Mouse (Mus musculus) liver, embryonic 16.5 days (tissue): ENCODE results near the gene Khdc1c. TPM values are rescaled to one million over a fixed set of nuclear protein-coding genes. Genes with fewer than 3 reads are reported as not detected.
"Not testable (repeated sequence)": the region's sequence is repeated elsewhere in the genome, so short reads cannot be mapped to it uniquely, and the experiment has no call there.

ENCODE experiments used
- ATAC-seq: fragments of 200-750 bp; cut with Nextera tagmentation; 2 replicates; pipeline ENCODE4 v1.8.0; 2017; ENCODE audit warnings: low read depth, mild to moderate bottlenecking, moderate number of reproducible peaks, moderate library complexity
- H3K27ac ChIP-seq: fragments of 300-500 bp; sonication (generic); 2 replicates; pipeline ENCODE4 v1.5.1; 2014; ENCODE audit warnings: mild to moderate bottlenecking, low read length
- H3K27me3 ChIP-seq: fragments of 300-500 bp; sonication (generic); 2 replicates; pipeline ENCODE4 v1.6.1; 2014; ENCODE audit warnings: low read depth, low read length, mixed read lengths; ENCODE audit not compliant: control insufficient read depth, insufficient read depth
- H3K36me3 ChIP-seq: fragments of 300-500 bp; sonication (generic); 2 replicates; pipeline ENCODE4 v1.6.1; 2014; ENCODE audit warnings: mild to moderate bottlenecking; ENCODE audit not compliant: control insufficient read depth, insufficient read depth
- H3K4me1 ChIP-seq: fragments of 300-500 bp; sonication (generic); 2 replicates; pipeline ENCODE4 v1.6.1; 2014; ENCODE audit warnings: low read depth, low read length, mixed read lengths; ENCODE audit not compliant: control insufficient read depth
- H3K4me2 ChIP-seq: fragments of 300-500 bp; sonication (generic); 2 replicates; pipeline ENCODE4 v1.6.1; 2014; ENCODE audit warnings: low read depth, low read length, mixed read lengths
- H3K4me3 ChIP-seq: fragments of 300-500 bp; sonication (generic); 2 replicates; pipeline ENCODE4 v1.5.1; 2014; ENCODE audit warnings: low read depth, mild to moderate bottlenecking, low read length
- H3K9ac ChIP-seq: fragments of 300-500 bp; sonication (generic); 2 replicates; pipeline ENCODE4 v1.6.1; 2014; ENCODE audit warnings: low read depth, low read length
- H3K9me3 ChIP-seq: fragments of 300-500 bp; sonication (generic); replicated peaks from 2 replicates; pipeline ENCODE4 v1.6.1; 2016; ENCODE audit warnings: low read length; ENCODE audit not compliant: control insufficient read depth
- WGBS: fragments of 180-500 bp; shearing (Covaris S2); extraction: QIAGEN DNeasy Blood & Tissue Kit; methylation state at CpG from one replicate; pipeline ENCODE4 v1.1.7; 2014; ENCODE audit not compliant: insufficient replicate concordance; 5-methylcytosine and 5-hydroxymethylcytosine counted together
- polyA plus RNA-seq: library from polyadenylated mRNA; unstranded; fragments of >200 nt; fragmentation: Nextera tagmentation; extraction: Ambion mirVana; gene quantifications from 2 replicates; pipeline ENCODE4 v1.2.1, GENCODE M21; 2015

The Khdc1c gene
- polyA plus RNA-seq, 1 experiment from 2014 or later: not detected

DNA sequence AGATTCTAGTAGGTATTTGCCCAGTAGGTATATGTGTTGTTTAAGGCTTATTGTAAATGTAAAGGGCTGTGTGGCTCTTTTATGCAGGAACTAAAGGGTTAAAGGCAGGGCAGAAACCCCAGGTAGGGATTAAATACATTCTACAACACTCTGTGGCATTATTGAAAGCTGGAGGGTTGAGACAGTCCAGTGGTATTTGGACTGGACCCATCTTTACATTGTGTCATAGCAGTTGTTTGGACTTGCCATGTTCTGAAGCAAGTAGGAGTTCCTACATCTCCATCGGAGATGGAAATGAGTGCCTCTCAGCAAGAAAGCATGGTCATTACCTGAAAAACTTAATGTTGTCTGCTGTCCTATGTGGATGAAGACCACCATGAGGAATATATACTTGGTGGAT lies 27.4 kb upstream of the Khdc1c start:
- Histone ChIP-seq H3K4me1 (no peaks in the 10 kb centered on the region), H3K9me3 (no peaks in the 10 kb centered on the region), H3K4me3 (no peak overlapping the region), H3K9ac (no peak overlapping the region), H3K4me2 (no peak overlapping the region), H3K36me3 (no peaks in the 10 kb centered on the region), H3K27ac (no peak overlapping the region), H3K27me3 (no peaks in the 10 kb centered on the region)
- WGBS: 83% methylated on average over 1 of the region's 1 CpGs
- no peak for ATAC-seq

DNA sequence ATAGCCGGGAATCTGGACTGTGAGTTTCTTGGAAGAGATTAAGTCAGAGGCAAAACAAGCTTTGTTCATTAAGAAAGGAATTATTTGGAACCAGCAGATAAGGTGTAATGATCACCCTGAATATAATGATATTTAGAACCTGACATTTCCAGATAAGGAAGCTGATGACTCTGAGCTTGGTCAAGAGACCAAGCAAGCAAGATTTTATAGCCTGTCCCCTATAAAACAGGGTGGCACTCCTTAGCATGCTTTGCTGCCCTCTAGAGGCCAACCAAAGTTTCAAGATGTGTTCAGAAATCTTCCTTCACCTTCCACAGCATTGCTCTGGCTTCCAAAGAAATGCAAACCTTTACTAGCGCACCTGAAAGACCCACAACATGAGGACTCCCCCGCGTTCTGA lies 23.9 kb upstream of the Khdc1c start:
- no peaks in the 10 kb centered on the region for H3K9me3 ChIP-seq
- H3K9ac ChIP-seq: no peak overlapping the region
- H3K4me3 ChIP-seq: no peak overlapping the region
- no peaks in the 10 kb centered on the region for H3K36me3 ChIP-seq
- no peak overlapping the region for H3K4me2 ChIP-seq
- 32% methylated on average over 4 of the region's 4 CpGs for WGBS
- no peak overlapping the region for H3K27ac ChIP-seq
- H3K27me3 ChIP-seq: no peaks in the 10 kb centered on the region
- no peaks in the 10 kb centered on the region for H3K4me1 ChIP-seq
- ATAC-seq: no peak

DNA sequence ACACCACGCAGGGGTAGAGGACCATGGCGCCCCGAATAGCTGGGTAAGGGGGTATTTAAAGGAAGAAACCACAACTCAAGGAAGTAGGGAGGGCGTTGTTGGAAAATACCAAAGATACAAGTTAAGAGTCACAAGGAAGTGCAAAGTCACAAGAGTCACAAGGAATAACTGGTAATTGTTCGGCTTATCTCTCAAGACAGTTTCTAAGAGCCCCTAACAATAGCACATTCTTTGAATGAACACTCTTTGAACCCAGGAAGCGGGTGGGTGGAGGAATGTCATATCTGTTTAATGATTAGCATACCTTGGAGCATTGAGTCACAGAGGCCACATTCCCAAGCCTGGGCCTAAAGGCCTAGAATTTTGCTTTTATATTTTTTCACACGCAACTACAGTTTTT lies 23.4 kb upstream of the Khdc1c start:
- H3K4me3 ChIP-seq, H3K9ac ChIP-seq: not testable (repeated sequence)
- WGBS: 62% methylated on average over 7 of the region's 7 CpGs

DNA sequence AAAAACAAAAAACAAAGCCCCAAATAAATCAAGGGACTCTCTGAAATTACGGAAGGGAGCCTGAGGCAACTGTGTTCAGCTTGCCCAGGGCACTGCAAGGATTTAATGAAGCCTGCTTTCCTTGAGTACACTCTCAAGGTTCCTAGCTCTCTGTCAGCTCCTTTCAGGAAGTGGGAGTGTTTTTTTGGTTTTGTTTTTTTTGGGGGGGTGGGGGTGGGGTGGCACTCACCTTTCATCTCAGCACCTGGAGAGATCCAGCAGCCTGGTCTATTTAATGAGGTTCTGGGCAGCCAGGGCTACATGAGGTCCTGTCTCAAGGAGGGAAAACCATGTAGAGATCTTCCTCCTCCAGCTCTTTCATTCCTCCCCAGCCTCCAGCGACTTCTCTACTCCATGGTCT lies 18.8 kb upstream of the Khdc1c start, which contains the start of gene Khdc1a:
Khdc1a (plus strand) TSS at position 301 of the 400 bp plus-strand sequence.
- ATAC-seq: no peak
- WGBS: 62% methylated on average over 2 of the region's 2 CpGs
- Histone ChIP-seq H3K4me1 (no peaks in the 10 kb centered on the region), H3K9me3 (no peaks in the 10 kb centered on the region), H3K27me3 (no peaks in the 10 kb centered on the region), H3K4me2 (no peak within 1 kb of the TSS), H3K36me3 (no peaks in the 10 kb centered on the region), H3K27ac (no peak within 1 kb of the TSS), H3K4me3 (no peak within 1 kb of the TSS), H3K9ac (no peak within 1 kb of the TSS)

More for the DNA sequence above, 23.4 kb upstream of the Khdc1c start:
- H3K9me3 ChIP-seq, H3K4me1 ChIP-seq, H3K36me3 ChIP-seq, H3K27ac ChIP-seq, H3K4me2 ChIP-seq, ATAC-seq, H3K27me3 ChIP-seq: not testable (repeated sequence)

DNA sequence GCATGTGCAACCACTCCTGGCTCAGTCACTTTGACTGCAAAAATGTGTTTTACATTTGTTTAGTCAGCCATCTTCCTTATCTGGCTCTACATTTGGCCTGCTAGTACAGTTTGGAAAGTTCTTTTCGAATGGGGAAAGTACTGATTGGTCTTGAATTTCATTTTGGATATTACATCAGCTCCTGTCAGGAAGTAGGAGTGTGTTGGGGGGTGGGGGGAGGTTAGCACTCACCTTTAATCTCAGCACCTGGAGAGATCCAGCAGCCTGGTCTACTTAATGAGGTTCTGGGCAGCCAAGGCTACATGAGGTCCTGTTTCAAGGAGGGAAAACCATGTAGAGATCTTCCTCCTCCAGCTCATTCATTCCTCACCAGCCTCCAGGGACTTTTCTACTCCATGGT lies 15.1 kb downstream of the Khdc1c start, which contains the start of gene Khdc1b:
Khdc1b (plus strand) TSS at position 301 of the 400 bp plus-strand sequence.
- no peak for ATAC-seq
- 49% methylated on average over 1 of the region's 1 CpGs for WGBS
- Histone ChIP-seq H3K27ac (no peak within 1 kb of the TSS), H3K9me3 (no peaks in the 10 kb centered on the region), H3K27me3 (no peaks in the 10 kb centered on the region), H3K36me3 (no peaks in the 10 kb centered on the region), H3K4me3 (no peak within 1 kb of the TSS), H3K9ac (no peak within 1 kb of the TSS), H3K4me1 (no peaks in the 10 kb centered on the region), H3K4me2 (no peak within 1 kb of the TSS)

DNA sequence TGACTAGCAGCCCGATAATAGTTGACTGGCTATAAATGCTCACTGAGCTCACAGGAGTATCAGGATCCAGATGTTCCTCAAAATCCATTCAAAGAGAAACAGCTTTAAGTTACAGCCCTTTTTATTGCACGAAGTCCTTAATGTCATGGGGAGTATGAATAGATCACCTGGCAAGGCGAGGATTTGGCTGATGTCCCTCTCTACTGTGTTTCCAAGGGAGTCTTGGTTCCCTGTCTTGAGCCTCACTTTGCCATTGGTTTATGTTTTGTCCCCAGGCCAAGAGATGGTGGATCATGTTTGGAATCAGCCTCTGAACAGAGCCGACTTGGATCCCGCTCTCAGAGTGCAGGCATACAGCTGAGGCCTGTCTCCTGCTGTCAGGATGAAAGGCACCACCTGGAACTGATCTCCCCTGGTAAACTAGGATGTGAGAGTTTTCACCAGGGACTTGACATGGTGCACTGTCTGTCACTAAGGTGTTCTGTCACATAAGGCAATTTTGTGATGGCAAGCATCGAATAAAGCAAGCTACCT lies 23.1 kb downstream of the Khdc1c start:
- no peak overlapping the region for H3K27ac ChIP-seq
- H3K27me3 ChIP-seq: no peaks in the 10 kb centered on the region
- H3K36me3 ChIP-seq: no peaks in the 10 kb centered on the region
- H3K9me3 ChIP-seq: no peaks in the 10 kb centered on the region
- no peak overlapping the region for H3K4me2 ChIP-seq
- H3K4me3 ChIP-seq: no peak overlapping the region
- WGBS: 58% methylated on average over 6 of the region's 6 CpGs
- H3K9ac ChIP-seq: no peak overlapping the region
- no peaks in the 10 kb centered on the region for H3K4me1 ChIP-seq
- no peak for ATAC-seq

DNA sequence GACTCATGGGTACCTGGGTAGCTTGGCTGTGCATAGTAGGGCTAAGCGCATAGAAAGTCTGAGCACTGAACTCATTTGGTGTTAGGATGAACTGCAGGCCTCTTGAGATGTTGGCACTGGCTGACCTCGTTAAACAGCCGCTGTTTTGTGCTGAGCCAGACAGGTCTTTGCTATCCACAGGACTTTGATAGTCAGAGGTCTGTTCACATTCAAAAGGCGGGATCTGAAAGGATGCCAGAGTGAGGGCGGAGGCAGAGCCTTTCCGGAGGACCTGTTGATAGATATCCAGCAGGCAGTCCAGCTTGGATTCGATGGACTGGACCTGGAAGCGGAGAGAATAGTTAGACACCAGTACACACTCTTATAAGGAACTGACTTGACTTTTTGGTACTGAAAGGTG lies 34.7 kb downstream of the Khdc1c start:
- no peak overlapping the region for H3K4me2 ChIP-seq
- no peaks in the 10 kb centered on the region for H3K27me3 ChIP-seq
- 77% methylated on average over 8 of the region's 8 CpGs for WGBS
- no peak overlapping the region for H3K27ac ChIP-seq
- H3K9ac ChIP-seq: no peak overlapping the region
- H3K4me3 ChIP-seq: no peak overlapping the region
- no peaks in the 10 kb centered on the region for H3K36me3 ChIP-seq
- no peaks in the 10 kb centered on the region for H3K4me1 ChIP-seq
- no peaks in the 10 kb centered on the region for H3K9me3 ChIP-seq
- no peak for ATAC-seq

DNA sequence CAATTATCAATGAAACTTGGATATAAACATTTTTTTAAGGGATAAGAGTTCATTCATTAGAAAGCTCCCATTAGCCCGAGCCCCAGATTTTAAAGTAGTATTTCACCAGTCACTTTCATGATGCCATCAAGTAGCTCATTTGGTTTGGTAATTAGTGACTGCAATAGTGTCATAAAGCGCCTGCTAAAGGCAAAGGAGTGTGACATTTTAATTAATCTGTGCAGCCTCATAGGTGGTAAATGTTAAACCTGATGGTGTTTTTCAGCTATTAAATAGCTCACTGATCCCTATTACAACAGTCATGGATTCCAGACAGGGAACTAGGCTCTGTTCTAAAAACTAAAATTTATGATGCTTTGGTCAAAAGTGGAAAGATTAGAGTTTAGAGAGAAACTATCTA lies 39.1 kb downstream of the Khdc1c start:
- H3K27ac ChIP-seq: no peak overlapping the region
- H3K4me3 ChIP-seq: no peak overlapping the region
- no peaks in the 10 kb centered on the region for H3K27me3 ChIP-seq
- H3K4me2 ChIP-seq: no peak overlapping the region
- no peaks in the 10 kb centered on the region for H3K4me1 ChIP-seq
- ATAC-seq: no peak
- 51% methylated on average over 2 of the region's 2 CpGs for WGBS
- no peak overlapping the region for H3K9ac ChIP-seq
- no peaks in the 10 kb centered on the region for H3K36me3 ChIP-seq
- H3K9me3 ChIP-seq: no peaks in the 10 kb centered on the region

DNA sequence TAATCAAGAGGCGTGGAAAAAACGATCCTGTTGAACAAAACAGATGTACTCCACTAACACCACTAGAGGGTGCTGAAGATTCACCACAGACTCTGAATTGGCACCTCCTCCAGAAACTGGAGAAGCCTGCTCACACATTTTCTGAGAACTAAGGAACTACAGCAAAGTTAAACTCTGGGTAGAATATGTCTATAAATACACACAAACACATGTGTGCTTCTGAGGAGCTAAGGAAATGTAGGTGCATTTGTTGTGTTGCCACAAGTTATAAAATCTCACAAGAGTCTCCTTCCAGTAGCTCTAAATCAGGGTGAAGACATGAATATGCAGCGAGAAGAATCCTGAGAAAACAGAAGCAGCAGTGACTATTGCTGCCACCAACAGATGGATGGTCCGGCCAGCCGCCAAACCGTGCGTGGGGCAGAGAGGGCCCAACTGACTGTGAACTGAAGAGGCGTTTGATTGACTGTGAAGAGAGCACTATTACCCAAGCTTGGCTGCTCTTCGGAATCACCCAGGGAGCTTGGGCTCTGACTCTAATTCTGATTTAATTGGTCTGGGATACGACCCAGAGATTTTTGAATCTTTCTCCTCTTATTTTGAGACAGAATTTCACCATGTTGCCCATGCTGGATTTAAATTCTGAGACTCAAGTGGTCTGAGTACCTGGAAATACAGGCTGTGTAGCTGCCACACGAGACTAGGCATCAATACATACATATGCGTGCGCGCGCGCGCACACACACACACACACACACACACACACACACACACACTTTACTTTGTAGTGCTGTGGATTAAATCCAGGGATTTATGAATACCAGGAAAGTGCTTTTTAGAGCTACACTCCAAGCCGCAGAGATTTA lies 43.4 kb downstream of the Khdc1c start:
- Histone ChIP-seq H3K27me3 (no peaks in the 10 kb centered on the region), H3K4me2 (no peak overlapping the region), H3K9me3 (no peaks in the 10 kb centered on the region), H3K9ac (no peak overlapping the region), H3K36me3 (no peaks in the 10 kb centered on the region), H3K27ac (no peak overlapping the region), H3K4me3 (no peak overlapping the region), H3K4me1 (no peaks in the 10 kb centered on the region)
- whole genome bisulfite sequencing: 59% methylated on average over 18 of the region's 18 CpGs
- ATAC-seq: no peak
